Mouse (Mus musculus) stomach, postnatal 0 days (tissue): ENCODE data around the gene Uvrag. TPM values are rescaled to one million over a fixed set of nuclear protein-coding genes. Genes with fewer than 3 reads are reported as not detected.
"Not testable (repeated sequence)": the region's sequence is repeated elsewhere in the genome, so short reads cannot be mapped to it uniquely, and the experiment has no call there.

Source experiments
- ATAC-seq: fragments of 200-750 bp; cut with Nextera tagmentation; 2 replicates; pipeline ENCODE4 v1.8.0; 2017; ENCODE audit not compliant: low FRiP score, low TSS enrichment
- DNase-seq: peaks from one replicate; pipeline ENCODE4 v3.0.0-alpha.2; 2016; ENCODE audit warnings: low spot score
- H3K27ac ChIP-seq: fragments of 300-500 bp; sonication (generic); replicated peaks from 2 replicates; pipeline ENCODE4 v1.5.1; 2014; ENCODE audit warnings: mild to moderate bottlenecking, control low read depth
- H3K27me3 ChIP-seq: fragments of 300-500 bp; sonication (generic); 2 replicates; pipeline ENCODE4 v1.6.1; 2014; ENCODE audit warnings: low read length; ENCODE audit not compliant: control insufficient read depth, insufficient read depth
- H3K36me3 ChIP-seq: fragments of 300-500 bp; sonication (generic); 2 replicates; pipeline ENCODE4 v1.6.1; 2014; ENCODE audit warnings: low read length, mixed read lengths; ENCODE audit not compliant: control insufficient read depth, insufficient read depth
- H3K4me1 ChIP-seq: fragments of 300-500 bp; sonication (generic); replicated peaks from 2 replicates; pipeline ENCODE4 v1.6.1; 2014; ENCODE audit warnings: antibody characterized with exemption; ENCODE audit not compliant: control insufficient read depth, insufficient read depth
- H3K4me2 ChIP-seq: fragments of 300-500 bp; sonication (generic); replicated peaks from 2 replicates; pipeline ENCODE4 v1.6.1; 2014; ENCODE audit warnings: low read depth, mild to moderate bottlenecking, control low read depth, moderate library complexity
- H3K4me3 ChIP-seq: fragments of 300-500 bp; sonication (generic); 2 replicates; pipeline ENCODE4 v1.5.1; 2014; ENCODE audit warnings: low read depth, low read length, control low read depth
- H3K9ac ChIP-seq: fragments of 300-500 bp; sonication (generic); 2 replicates; pipeline ENCODE4 v1.6.1; 2014; ENCODE audit warnings: mild to moderate bottlenecking, low read length, control low read depth, mixed read lengths
- H3K9me3 ChIP-seq: fragments of 300-500 bp; sonication (generic); 2 replicates; pipeline ENCODE4 v1.6.1; 2016; ENCODE audit warnings: low read length; ENCODE audit not compliant: control insufficient read depth
- CTCF ChIP-seq: IDR thresholded peaks from 2 replicates; pipeline ENCODE4 v1.5.1; 2016; ENCODE audit warnings: antibody characterized with exemption, low read depth, mild to moderate bottlenecking, moderate library complexity
- EP300 ChIP-seq: optimal IDR thresholded peaks from 2 replicates; pipeline ENCODE3; 2016; ENCODE audit warnings: antibody characterized with exemption
- WGBS: fragments of 180-500 bp; shearing (Covaris S2); extraction: QIAGEN DNeasy Blood & Tissue Kit; methylation state at CpG from one replicate; pipeline ENCODE4 v1.1.7; 2014; 5-methylcytosine and 5-hydroxymethylcytosine counted together
- polyA plus RNA-seq: library from polyadenylated mRNA; unstranded; fragments of >200 nt; fragmentation: Nextera tagmentation; extraction: Ambion mirVana; gene quantifications from 2 replicates; pipeline ENCODE4 v1.2.1, GENCODE M21; 2015

The Uvrag gene
- polyA plus RNA-seq, 1 experiment from 2014 or later: 9.8 TPM

DNA sequence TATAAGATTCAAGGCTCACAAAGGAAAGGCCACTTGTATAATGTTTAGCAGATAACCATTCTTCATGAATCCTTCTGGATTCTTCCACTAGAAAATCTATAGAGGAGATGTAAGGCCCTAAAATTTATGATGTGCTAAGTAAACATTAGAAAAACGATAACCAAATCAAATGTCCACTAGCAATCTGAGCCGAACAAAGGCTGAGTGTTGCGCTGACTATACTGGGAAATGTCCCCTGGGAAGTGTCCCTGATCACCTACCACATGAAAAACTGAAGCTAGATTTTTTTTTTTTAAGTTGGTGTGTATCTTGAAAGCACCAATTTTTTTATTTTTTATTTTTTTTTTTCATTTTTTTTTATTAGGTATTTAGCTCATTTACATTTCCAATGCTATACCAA is 76.1 kb downstream of the Uvrag start:
- no peaks in the 10 kb centered on the region for H3K9me3 ChIP-seq
- 0 out of 2 replicates have a peak, but pooled peaks cover 2% of the 10 kb centered on the region for H3K4me1 ChIP-seq
- H3K27me3 ChIP-seq: no peaks in the 10 kb centered on the region
- H3K4me2 ChIP-seq: no peak overlapping the region
- WGBS: 70% methylated on average over 3 of the region's 3 CpGs
- no peak overlapping the region for H3K4me3 ChIP-seq
- DNase-seq (no peak), ATAC-seq (no peak)
- H3K27ac ChIP-seq: no peak overlapping the region
- H3K36me3 ChIP-seq: 0 out of 2 replicates have a peak, but pooled peaks cover 2% of the 10 kb centered on the region
- H3K9ac ChIP-seq: no peak overlapping the region
- TF ChIP-seq EP300: no peak
- TF ChIP-seq CTCF: no peak

DNA sequence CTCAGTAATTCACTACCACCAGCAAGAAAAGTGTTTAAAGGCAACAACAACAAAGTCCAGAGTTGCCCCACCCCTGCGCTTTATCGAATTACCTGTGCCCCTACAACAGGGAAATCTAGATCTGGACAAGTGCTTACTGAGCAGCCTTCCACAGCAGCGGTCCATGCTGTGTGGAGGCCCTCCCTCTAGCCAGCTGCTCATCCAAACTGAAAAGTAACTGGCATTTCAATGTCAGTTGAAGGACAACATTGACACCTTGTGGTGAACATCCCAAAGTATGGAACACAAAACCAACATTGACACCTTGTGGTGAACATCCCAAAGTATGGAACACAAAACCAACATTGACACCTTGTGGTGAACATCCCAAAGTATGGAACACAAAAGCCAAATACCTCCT is 78.7 kb downstream of the Uvrag start:
- H3K27me3 ChIP-seq, ATAC-seq, DNase-seq, H3K4me1 ChIP-seq, H3K9ac ChIP-seq, H3K36me3 ChIP-seq, H3K4me3 ChIP-seq, H3K27ac ChIP-seq, H3K4me2 ChIP-seq, H3K9me3 ChIP-seq: not testable (repeated sequence)
- 72% methylated on average over 3 of the region's 3 CpGs for WGBS
- peak; percentile 73 for TF ChIP-seq CTCF

DNA sequence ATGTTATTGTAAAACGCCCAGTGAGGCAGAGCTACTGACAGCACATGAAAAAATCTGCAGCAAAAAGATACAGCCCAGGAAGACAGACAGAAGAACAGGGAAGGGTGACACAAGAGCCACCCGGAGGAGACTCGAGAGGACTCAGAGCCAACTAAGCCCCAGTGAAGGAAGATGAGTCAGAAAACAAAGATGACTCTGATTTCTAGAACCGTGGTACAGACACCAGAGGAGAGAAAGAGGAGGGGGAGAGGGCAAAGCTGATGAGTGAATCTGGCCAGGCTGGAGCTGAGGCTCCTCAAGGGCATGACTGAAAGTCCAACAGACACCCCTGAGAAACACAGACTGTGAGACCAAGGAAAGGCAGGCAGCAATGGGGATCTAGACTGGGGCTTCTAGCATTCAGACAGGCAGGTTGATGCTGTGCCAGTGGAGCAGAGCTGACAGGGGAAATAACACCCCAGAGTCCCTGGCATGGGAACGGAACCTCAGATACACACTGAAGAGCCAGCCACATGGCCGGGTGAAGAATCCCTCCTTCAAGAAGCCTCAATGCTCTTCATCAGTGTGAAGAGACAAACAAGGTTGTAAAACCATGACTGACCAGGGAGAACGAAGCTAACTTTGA is 79.8 kb downstream of the Uvrag start:
- Histone ChIP-seq H3K9me3 (no peaks in the 10 kb centered on the region), H3K27me3 (no peaks in the 10 kb centered on the region), H3K9ac (no peak overlapping the region), H3K27ac (no peak overlapping the region), H3K4me2 (no peak overlapping the region), H3K36me3 (no peaks in the 10 kb centered on the region), H3K4me3 (no peak overlapping the region), H3K4me1 (0 out of 2 replicates have a peak, but pooled peaks cover 2% of the 10 kb centered on the region)
- ATAC-seq (no peak), DNase-seq (no peak)
- TF ChIP-seq EP300: no peak
- TF ChIP-seq CTCF: no peak
- 75% methylated on average over 7 of the region's 7 CpGs for WGBS

DNA sequence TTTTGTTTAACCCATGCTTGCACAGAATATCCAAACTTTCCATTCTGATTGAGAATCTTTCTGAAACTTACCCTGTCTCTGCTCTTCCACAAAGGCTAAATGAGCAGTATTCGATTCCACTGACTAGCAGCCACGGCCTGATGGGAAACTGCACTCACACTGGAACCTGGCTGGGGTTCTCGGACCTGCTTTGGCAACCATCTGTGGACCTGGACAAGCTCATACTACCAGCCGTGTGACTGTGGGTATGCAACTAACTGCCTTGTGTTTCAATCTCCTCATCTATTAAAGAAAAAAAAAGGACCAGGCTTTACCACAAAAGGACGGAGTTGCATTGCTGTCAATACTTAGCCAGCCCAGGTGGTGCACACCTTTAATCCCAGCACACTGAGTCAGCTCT is 80.5 kb downstream of the Uvrag start:
- no peak for TF ChIP-seq EP300
- TF ChIP-seq CTCF: no peak
- Histone ChIP-seq H3K9ac (no peak overlapping the region), H3K4me1 (no peaks in the 10 kb centered on the region), H3K27ac (no peak overlapping the region), H3K36me3 (no peaks in the 10 kb centered on the region), H3K27me3 (no peaks in the 10 kb centered on the region), H3K9me3 (no peaks in the 10 kb centered on the region), H3K4me2 (no peak overlapping the region), H3K4me3 (no peak overlapping the region)
- ATAC-seq (no peak), DNase-seq (no peak)
- WGBS: 83% methylated on average over 5 of the region's 5 CpGs

DNA sequence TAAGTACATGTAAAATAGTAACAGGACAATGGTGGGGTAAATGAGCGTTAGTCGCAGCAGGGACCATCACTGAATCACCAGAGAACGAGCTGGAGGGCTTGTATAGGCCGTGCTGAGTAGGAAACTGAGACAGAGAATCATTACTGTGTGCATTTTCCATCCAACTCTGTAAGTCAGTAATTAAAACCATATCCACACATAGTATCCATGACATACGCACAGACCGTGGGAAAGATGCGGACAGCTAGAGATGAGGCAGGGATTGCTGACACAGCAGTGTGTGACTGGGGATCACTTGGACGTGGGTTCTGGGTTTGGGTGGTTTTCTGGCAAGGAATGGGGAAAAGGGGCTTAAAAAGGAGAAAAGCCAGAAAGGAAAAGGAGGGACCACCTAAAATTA is 81.0 kb downstream of the Uvrag start:
- H3K9me3 ChIP-seq: no peaks in the 10 kb centered on the region
- H3K4me3 ChIP-seq: no peak overlapping the region
- no peaks in the 10 kb centered on the region for H3K36me3 ChIP-seq
- no peak overlapping the region for H3K27ac ChIP-seq
- TF ChIP-seq EP300 (no peak), CTCF (no peak)
- no peak overlapping the region for H3K4me2 ChIP-seq
- H3K9ac ChIP-seq: no peak overlapping the region
- no peaks in the 10 kb centered on the region for H3K27me3 ChIP-seq
- no peak for DNase-seq
- 91% methylated on average over 8 of the region's 8 CpGs for WGBS
- no peak for ATAC-seq
- no peaks in the 10 kb centered on the region for H3K4me1 ChIP-seq

DNA sequence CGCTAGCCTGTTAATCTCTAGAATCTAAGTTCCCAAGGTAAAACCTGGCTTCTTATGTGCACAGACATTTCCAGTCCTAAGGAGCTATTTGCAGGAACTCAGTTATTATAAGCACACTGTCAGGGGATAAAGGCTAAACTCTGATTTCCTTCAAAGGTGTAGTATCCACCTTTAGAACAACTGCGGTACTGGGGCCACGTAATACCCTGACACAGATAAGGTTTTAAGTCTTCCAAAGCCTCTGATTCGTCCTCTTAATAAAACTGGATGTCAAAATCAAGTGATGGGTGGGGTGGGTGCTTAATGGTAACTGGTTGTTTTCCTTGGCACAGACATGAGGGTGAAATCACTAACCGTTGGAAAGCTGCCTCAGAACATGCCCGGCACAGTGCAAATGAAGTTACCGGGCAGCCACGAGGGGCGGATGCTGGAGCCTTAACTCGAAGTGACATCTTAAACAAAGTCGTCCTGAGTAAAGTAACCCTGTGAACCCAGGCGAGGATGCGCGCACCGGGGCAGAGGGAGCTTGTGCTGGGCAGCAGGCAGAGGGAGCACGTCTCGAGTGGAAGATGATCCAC is 83.8 kb downstream of the Uvrag start:
- WGBS: 63% methylated on average over 17 of the region's 17 CpGs
- Histone ChIP-seq H3K4me3 (no peak overlapping the region), H3K36me3 (no peaks in the 10 kb centered on the region), H3K27ac (no peak overlapping the region), H3K4me2 (no peak overlapping the region), H3K9me3 (no peaks in the 10 kb centered on the region), H3K9ac (no peak overlapping the region), H3K27me3 (no peaks in the 10 kb centered on the region), H3K4me1 (no peaks in the 10 kb centered on the region)
- no peak for TF ChIP-seq CTCF
- TF ChIP-seq EP300: no peak
- DNase-seq (peak; percentile 23), ATAC-seq (0 out of 2 replicates have a peak, but pooled peaks have one; percentile 51)
